Mouse (Mus musculus) urinary bladder, postnatal 14 days (tissue): ENCODE data around the gene Pdyn.

ENCODE experiments used
- DNase-seq: peaks from one replicate; pipeline ENCODE4 v3.0.0; 2021; ENCODE audit warnings: low spot score

Gene Pdyn

DNA sequence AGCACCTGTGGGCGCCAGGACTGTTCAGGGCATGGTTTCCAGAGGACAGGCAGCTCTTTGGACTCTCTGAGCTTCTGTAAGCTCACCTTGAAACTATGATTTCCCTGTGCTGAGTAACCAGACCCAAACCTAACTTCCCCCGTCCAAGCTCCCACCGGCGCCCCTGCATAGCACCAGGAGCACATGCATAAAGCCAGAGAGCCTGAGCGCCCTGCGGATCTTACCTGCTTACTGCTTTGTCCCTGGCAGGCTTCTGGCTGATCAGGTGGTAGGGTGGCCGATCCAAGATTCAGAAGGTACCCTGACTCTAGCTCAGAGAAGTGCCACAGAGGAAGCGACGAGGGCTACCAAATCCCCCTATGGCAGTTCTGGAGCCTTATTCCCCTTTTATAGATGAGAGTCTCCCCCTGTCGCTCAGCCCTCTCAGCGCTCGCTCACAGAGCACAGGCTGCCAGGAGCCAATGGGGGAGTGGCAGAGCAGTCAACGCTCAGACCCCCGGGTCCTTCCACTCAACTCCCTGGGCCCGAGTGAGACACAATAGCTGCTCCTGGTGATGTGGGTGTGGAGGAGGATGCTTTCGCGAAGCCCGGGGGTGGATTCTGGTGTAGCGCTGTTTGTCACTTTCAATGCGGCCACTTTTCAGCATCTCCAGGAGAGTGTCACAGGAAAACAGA, at the start of gene Pdyn:
TSS of gene Pdyn (minus strand) at position 361 of the 675 bp plus-strand sequence.
- no peak for DNase-seq

DNA sequence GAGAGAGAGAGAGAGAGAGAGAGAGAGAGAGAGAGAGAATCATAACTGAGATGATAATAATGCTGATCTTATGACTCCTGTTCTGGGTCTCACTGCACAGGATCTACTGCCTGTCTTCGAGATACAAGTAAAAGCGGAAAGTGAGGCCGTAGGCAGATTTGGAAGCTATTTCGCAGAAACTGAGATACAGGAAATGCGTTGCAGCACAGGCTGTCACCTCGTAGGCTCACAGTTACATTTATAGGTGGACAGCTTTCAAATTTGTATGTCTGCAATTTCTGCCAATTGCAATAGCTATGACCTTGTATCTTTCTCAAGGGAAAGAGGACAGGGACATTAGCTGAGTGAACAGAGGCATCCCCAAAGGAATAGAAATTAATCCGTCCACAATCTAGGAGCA, 42.4 kb upstream of the Pdyn start:
- no peak for DNase-seq

DNA sequence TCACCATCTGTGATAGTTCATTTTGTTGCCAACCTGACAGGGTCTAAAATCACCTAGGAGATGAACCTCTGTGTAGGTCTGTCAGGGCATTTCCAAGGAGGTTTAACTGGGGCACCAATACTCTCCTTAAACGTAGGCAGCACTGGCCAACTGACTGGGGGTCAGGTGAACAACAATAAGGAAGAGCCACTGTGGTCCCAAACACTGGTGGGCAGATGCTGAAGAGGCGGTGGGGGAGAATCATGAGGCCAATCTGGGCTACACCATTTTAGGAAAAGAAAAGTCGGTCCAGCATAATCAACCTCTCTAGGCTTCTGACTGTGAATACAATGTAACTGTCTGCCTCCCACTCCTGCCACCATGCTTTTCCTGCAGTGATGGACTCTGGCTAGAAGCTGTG, 40.9 kb upstream of the Pdyn start:
- DNase-seq: no peak

DNA sequence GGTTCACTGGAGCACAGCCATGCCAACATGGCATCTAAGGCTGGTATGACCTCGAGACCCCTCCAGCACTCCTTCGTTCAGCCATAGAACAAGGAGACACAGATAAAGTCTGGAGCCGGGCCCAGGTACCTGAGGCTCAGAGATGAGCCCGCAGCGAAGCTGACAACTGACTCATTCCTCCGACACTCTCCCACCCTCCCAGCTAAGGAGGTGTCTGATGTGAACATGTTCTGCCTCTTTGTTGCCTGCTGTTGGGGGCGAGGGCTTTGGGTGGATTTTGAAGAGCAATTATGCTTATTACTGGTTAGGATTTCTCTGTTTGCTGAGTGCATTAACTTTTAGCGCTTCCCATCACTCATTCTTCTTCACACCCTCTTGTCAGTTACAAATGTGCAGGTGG, 34.4 kb upstream of the Pdyn start:
- no peak for DNase-seq

DNA sequence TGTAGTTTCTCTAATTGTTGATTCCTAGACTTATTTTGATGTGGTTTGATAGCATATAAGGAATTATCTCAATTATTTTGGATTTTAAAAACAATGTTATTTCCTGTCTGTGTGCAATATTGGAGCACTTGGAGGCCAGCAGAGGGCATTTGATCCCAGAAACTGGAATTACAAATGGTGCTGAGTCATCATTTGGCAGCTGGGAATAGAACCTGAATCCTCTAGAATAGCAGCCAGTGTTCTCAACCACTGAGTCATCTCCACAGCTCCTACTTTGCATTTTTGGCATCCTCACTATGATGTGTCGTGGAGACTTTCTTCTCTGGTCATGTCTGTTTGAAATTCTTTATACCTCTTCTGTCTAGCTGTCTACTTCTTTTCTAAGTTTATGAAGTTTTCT, 30.0 kb upstream of the Pdyn start:
- DNase-seq: no peak

DNA sequence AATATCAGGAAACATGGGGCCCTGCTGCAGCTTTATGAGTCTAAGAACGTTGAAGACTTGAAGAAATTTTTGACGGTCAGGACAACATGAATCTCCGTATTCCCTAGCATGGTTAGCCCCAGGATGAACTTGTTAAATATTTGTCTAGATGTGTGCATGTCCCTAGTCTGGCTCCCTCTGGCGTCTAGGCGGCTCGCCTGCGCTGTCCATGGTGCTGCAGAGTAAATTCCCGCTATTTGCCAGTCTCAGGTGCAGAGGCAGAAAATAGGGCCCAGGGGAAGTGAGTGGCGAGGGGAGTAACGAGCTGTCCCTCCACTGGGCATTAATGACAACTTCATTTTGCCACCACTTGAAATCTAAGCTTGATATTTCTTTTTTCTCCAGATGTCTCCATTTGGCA, 16.0 kb upstream of the Pdyn start:
- DNase-seq: peak; percentile 66

DNA sequence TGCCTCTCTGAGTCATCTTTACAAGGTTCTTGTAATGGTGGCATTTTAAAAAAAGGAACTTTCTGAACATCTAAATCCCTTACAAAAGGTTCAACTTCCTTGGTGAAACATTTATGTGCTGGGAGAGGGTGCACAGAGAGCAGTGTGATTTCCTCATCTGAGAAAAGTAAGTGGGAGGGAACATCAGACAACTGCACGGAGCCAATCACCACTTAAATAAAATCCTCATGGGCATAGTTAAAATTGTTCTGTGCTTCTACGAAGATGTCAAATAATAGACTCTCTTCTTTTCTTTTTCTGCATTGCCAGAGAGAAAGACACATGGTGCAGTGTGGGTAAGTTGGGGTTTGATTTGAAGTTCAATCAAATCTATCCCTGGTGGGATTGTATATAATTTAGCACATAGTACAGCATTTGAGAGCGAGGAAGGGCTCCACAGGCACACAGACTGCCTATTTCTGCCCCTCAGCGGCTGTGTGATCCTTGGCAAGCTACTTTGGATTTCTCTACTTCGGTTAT, 13.4 kb upstream of the Pdyn start:
- no peak for DNase-seq

DNA sequence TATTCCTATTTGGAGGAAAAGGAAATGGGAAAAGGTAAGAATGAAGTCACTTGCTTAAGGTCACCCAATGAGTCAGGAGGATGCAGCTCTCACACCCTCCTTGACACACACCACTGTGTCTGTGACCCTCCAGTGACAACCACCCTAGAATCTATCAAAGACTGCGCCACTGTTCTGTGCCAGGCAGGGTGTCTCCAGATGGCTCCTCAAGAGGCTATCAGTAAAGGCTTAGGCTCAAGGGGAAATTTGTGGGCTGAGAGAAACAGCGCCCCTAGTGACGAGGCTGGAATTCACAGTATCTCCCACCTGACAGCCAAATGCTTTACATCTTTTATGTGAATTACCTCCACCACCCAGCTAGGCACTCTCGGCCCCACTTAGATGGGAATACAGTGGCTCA, 3.6 kb downstream of the Pdyn start:
- peak; percentile 24 for DNase-seq

DNA sequence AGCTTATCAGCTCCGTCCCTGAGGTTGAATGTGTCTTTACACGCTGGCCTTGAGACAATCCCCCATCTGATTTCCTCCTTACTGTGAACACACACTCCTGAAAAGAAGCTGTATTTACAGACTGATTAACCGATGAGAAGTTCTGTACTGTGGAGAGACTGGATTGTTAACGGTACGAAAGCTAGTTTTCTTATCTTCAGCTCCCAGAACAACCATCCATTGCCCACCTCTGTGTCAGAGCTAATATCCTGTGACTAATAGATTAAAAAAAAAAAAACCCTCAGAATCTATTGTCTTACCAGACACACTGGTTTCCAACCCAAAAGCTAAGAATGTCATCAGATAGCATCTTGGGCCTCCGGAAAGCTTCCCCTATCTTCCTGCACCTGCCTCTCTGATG, 5.3 kb downstream of the Pdyn start:
- no peak for DNase-seq

DNA sequence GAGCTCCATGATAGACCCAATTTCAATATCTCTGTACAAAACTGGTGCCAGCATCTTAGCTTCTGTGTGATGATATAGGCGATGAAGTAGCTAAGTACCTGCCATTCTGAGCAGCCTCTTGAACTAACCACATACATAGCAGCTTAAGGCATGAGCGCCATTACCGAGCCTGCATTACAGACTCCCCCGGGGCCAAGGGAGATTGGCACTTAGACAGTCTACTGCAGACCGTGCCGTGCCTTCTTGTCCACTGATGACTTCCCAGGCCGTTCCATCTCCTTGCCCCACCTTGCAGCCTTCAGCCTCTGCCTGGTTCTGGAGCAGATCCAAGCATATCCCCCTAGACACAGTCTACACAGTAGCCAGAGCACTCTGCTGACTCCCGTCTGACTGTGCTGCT, 7.0 kb downstream of the Pdyn start:
- no peak for DNase-seq

DNA sequence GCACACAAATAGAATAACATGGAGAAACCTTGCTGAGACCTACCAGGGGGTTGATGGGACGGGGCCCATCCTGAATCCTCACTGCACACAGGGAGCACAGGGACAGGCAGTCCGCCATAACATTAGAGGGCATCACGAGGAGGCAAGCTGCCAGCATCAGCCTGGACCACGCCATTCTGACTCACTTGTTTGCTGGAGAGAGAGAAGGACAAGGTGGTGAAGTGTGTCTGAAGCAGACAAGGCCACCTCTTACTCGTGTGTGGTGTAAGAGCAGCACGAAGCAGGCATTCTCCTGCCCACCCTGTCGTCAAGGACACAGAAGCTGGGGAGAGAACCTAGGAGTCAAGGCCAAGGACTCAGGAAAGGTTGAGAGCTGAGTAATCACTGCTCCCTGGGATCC, 9.9 kb downstream of the Pdyn start:
- no peak for DNase-seq

DNA sequence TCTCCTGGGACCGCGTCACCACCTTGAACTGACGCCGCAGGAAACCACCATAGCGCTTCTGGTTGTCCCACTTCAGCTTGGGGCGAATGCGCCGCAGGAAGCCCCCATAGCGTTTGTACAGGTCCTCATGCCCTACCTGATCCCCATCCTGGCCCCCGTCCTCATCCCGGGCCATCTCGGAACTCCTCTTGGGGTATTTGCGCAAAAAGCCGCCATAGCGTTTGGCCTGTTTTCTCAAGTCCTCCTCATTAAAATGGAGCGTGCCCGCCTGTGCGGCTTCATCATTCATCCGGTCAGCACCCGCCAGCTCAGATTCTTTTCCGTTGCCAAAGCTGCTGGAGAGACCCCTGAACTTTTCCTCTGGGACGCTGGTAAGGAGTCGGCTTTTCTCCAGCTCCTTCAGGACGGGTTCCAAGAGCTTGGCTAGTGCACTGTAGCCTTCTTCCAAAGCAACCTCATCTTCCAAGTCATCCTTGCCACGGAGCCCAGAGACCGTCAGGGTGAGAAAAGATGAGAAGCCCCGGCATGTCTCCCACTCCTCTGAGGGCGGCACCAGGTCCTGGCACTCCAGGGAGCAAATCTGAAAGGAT, 11.5 kb downstream of the Pdyn start:
- DNase-seq: no peak

DNA sequence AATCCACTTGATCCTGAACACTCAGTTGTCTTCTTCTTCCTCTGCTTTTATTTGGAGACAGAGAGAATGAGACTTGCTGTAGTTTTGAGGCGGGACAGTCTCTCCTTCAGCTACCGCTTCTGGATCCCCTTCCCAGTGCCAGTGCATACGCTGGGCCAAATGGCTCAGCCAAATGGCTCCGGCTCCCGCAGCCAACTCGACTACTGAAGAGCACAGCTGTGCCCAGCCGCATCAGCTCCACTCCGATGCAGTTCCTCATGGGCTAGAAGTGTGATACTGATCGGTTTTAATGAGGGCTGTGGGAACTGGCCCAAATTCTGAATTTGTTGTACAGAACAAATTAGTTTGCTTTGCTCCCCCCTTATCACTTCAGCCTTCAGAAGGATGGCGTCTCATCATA, 12.7 kb downstream of the Pdyn start:
- no peak for DNase-seq

DNA sequence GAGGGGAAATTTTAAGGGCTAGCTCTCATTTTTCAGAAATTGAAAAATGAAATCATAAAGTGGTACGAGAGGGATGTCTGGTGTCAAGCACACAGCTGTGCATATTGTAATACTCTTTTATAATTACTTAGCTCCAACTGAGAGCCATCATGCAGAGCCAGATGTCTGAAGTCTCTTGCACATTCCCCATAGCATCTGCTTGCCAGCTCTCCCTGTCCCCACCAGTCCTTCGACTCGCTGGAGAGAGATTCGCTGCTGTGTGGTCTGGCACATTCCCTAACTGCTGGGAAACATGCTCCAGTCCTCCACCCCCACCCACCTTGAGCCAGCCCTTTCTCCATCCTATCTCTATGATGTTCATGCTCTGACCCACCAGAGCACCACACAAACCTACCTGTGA, 15.6 kb downstream of the Pdyn start:
- no peak for DNase-seq

DNA sequence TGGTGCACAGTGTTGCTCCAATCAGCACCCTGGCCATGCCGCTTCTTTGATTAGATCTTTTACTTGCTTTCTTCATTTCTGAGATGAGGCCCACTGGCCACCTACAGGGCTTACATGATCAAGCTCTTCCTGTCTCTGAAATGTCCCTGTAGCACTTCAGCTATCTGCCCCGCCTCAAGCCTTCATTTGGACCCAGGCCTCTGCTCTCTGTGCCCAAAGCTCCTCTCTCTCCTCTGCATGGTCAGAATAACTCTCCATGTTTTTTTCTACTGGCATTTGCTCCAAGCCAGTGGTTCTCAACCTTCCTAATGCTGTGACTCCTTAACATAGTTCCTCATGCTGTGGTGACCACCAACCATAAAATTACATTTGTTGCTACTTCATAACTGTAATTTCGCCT, 19.4 kb downstream of the Pdyn start:
- DNase-seq: no peak

DNA sequence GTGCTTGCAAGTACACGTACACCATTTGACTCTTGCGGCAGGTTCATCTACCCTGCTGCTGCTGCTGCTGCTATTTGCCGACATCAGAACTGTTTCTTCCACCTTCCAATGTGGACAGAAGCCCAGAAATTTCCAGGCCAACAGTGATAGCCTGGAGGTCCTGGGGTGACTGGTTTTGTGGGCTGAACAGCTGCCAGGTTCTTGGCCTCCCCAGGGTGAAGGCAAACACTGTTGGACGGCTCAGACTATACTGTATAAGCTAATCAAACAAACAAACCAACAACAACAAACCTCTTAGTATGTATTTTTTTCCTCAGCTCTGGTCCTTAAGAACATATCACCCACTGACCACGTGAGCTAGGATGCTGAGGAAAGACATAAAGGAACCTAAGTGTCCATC, 20.6 kb downstream of the Pdyn start:
- no peak for DNase-seq

DNA sequence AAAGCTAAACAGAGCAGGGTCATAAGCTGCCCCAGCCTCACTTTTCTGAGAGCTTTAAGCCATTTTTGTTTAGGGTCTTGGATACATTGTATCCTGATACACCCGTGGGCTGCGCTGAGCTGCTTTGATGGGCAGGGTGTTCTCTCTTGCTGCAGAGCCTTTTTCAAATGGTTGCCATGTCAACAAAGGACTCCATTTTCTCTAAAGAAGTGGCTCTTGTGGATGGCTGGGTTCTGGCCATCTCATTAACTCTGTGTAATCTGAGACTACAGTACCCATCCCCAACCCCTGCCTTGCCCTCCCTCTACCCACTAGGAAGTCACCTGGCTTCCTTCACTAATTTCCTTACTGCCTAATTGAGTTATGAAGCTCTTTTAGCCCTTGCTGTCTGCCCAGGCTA, 22.0 kb downstream of the Pdyn start:
- no peak for DNase-seq

DNA sequence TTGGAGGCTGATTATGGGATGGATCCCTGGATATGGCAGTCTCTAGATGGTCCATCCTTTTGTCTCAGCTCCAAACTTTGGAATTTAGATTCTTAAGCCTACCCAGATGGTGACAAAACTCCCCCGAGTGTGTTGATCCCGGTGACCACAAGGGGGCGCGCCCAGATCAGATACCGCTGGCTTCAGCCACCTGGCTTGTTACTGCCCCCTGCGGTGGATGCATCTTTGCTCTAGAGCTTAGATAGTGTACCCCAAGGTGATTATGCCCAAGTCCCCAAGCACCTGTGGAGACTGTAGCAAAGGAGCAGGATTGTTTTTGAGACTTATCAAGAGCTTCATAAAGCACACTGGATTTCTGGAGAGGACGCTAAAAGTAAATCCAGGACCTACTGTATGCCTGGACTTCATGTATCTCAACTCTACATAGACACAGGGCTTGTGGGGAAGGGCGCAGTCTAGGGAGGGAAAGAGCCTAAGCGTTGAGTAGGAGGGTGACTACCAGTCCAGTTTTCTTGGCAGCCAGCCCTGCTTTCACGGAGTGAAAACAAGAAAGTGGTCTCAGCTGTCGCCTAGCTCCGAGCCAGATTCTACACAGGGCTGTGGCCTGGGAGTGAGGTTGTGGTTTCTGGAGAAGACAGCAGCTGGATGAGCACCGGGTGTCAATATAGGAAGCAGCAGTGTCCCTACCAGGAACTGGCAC, 24.6 kb downstream of the Pdyn start:
- peak; percentile 79 for DNase-seq

DNA sequence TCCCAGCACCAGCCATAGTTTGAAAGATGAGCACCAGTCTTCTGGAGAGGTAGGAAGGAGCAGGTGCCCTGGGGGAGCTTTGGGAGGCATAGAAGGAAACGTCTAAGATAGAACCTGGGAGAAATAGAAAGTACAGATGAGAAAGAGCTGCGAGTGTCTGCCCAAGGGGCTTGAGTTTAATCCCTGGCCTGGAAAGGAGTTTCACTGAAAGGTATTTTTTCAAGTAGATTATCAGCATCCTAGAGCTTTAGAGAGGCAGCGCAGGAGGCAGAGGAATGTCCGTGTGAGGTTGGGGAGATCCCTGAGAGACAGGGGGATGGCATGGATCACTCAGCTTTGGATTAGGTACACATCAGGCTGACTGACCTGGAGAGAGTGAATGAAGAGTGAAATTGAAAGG, 27.7 kb downstream of the Pdyn start:
- no peak for DNase-seq

DNA sequence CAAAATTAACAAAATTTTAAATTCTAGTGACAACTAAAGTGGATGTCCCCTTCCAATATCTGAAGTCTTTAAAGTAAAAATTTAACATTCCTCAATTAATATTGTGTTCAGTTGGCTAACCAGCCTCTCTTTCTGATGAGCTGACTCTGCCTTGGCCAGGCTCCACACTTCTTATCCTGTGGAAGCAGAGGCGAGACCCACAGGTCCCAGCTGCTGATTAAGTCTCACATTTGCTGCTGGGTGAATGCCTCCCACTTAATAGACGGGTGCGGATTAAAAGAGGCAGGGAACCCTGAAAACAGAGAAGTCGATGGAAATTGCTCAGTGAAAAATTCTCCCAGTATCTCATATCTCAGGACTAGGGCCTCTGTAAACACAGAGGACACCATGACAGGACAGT, 37.2 kb downstream of the Pdyn start:
- no peak for DNase-seq

DNA sequence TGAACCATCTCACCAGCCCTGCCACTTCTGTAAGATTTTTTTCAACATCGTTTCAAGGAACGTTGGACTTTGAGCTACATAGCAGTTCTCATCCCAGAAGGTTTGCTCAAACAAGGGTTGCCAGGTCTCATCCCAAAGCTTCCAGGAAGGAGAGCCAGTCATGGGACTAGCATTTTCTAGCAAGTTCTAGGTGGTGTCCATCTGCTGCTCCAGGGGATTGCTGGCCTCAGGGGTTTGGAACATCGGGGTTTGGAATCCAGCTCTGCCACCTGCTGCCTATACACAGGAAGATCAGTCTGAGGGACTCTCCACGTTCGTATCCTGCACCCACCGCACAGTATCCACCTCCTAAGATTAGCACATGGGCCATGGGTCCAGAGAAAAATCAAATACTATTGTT, 39.6 kb downstream of the Pdyn start:
- peak; percentile 6 for DNase-seq

DNA sequence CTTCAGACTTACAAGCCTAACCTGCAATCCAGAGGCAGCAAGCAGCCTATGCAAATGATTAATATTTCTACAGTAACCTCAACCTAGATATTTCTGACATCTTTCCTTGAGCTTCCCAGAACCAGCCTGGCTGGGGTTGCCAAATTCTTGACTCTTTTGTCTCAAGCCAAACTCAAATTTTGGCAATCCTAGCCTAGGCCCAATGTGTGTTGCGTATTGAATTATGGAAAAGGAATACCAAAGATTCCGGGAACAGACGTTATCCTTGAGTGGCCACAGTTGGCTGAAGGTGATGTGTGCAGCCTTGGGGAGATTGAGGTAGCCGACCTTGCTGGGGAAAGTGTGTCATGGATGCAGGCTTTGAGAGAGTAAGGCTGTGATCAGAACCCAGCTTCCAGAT, 40.8 kb downstream of the Pdyn start:
- no peak for DNase-seq

DNA sequence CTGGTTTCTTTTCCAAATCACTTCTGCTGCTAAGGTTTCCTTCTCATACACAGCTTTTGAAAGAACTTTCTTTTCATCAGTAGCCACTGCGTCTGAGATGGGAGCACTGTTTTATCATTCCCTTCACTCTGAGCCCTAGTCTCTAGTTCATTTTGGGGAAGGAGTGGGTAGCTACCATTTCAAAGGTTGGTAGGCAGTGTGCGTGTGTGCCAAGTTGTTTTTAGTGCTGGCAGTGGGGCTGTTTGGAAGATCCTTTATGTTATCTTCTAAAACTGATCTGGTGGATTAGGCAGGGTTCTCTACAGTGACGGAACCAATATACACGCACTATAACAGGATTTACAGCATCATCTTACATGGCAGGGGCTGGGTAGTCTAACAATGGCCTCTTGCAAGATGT, 44.6 kb downstream of the Pdyn start:
- no peak for DNase-seq
